Comparison of ENCODE assay signal across 31 mouse cellular contexts in the genomic region with DNA sequence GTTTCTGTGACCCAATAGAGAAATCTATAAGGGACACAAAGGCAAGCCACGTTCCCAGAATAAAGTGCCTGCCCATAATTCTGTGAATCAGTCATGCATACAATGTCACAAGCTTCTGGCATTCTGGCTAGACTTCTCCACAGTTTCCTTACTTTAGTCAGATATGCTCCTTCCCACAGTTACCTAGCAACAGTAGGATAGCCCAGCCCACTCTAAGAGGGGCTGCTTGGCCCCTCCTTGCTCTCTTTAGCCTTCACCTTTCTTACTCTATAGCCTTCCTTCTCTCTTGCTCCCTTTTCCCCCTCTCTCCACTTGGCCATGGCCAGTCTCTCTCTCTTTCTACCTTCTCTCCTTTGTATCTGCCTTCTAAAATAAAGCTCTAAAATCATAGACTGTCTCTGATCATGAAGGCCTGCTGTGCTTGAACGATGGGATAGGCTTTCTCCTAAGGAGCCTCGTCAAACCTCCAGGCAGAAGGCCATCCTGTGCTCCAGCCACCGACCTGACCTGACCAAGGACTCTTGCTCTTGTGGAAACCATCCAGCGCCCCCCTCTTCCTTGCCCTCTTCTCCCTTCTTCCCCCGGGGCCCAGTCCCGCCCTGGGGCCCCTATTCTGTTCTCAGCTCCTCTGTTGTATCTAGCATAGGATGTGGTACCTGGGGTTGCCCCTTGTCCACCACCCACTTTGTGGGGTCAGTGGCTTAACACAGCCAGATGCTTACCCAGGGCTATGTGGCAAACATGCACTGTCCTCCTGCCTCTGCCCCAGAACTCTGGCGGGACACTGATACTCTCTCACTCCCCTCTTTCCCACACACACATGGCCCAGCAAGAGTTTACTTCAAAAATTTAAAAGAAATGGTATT.
DNase-seq lines count a peak whose midpoint lies in the region; ATAC-seq lines count a peak whose summit lies in the region.
"Had no signal": no experiment of that assay in that cellular context is flagged by ENCODE, and none has a peak within 500 bp of the region (broad histone marks: within the 10 kb centered on the region; RNA-seq: fewer than 3 reads in every experiment).

No protein-coding gene starts in this region.

- no peaks in the 10 kb centered on the region for H3K36me3 ChIP-seq in forebrain, embryonic 11.5 days (ENCODE audit: control insufficient read depth, insufficient read depth, low read length)
- H3K36me3 ChIP-seq in forebrain, embryonic 15.5 days = no peaks in the 10 kb centered on the region
- H3K36me3 ChIP-seq in midbrain, embryonic 11.5 days (ENCODE audit: control insufficient read depth, insufficient read depth, low read length) = no peaks in the 10 kb centered on the region
- no peaks in the 10 kb centered on the region for H3K36me3 ChIP-seq in midbrain, embryonic 10.5 days
- no peaks in the 10 kb centered on the region for H3K36me3 ChIP-seq in forebrain, embryonic 12.5 days (replicated peaks)
- H3K36me3 ChIP-seq in intestine, embryonic 16.5 days (ENCODE audit: control insufficient read depth, insufficient read depth, low read length) = no peaks in the 10 kb centered on the region
- H3K36me3 ChIP-seq: heart, embryonic 10.5 days; heart, embryonic 15.5 days; intestine, embryonic 15.5 days had no signal

- H3K4me3 ChIP-seq in forebrain, embryonic 11.5 days (ENCODE audit: low read depth, low read length) = no peak overlapping the region
- H3K4me3 ChIP-seq in forebrain, embryonic 15.5 days = no peak overlapping the region
- H3K4me3 ChIP-seq in midbrain, embryonic 11.5 days (ENCODE audit: low read depth, low read length) = no peak overlapping the region
- H3K4me3 ChIP-seq in midbrain, embryonic 10.5 days = no peak overlapping the region
- H3K4me3 ChIP-seq in forebrain, embryonic 12.5 days (replicated peaks) = no peak overlapping the region
- no peak overlapping the region for H3K4me3 ChIP-seq in intestine, embryonic 16.5 days (ENCODE audit: low read length)
- H3K4me3 ChIP-seq: erythroblast, embryonic 14.5 days; heart, embryonic 10.5 days; heart, embryonic 15.5 days; intestine, embryonic 15.5 days had no signal

- no peaks in the 10 kb centered on the region for H3K9me3 ChIP-seq in forebrain, embryonic 11.5 days (ENCODE audit: control insufficient read depth, low read length)
- no peaks in the 10 kb centered on the region for H3K9me3 ChIP-seq in forebrain, embryonic 15.5 days
- no peaks in the 10 kb centered on the region for H3K9me3 ChIP-seq in midbrain, embryonic 11.5 days (ENCODE audit: control insufficient read depth, low read length)
- no peaks in the 10 kb centered on the region for H3K9me3 ChIP-seq in midbrain, embryonic 10.5 days (replicated peaks)
- no peaks in the 10 kb centered on the region for H3K9me3 ChIP-seq in forebrain, embryonic 12.5 days
- no peaks in the 10 kb centered on the region for H3K9me3 ChIP-seq in intestine, embryonic 16.5 days (ENCODE audit: control insufficient read depth, low read length)
- H3K9me3 ChIP-seq: heart, embryonic 10.5 days; heart, embryonic 15.5 days; intestine, embryonic 15.5 days had no signal

- ATAC-seq in forebrain, embryonic 11.5 days (replicated peaks; ENCODE audit: low FRiP score) = peak; percentile 72
- no peak for ATAC-seq in forebrain, embryonic 15.5 days (replicated peaks)
- peak; percentile 76 for ATAC-seq in midbrain, embryonic 11.5 days (ENCODE audit: low FRiP score)
- 0 out of 2 replicates have a peak, but pooled peaks have one; percentile 9 for ATAC-seq in forebrain, embryonic 12.5 days (ENCODE audit: low FRiP score)
- no peak for ATAC-seq in intestine, embryonic 16.5 days
- ATAC-seq: hindbrain, embryonic 16.5 days; intestine, embryonic 15.5 days had no signal

- H3K27me3 ChIP-seq in forebrain, embryonic 11.5 days (ENCODE audit: control insufficient read depth, insufficient read depth, low read length) = no peaks in the 10 kb centered on the region
- H3K27me3 ChIP-seq in forebrain, embryonic 15.5 days = no peaks in the 10 kb centered on the region
- H3K27me3 ChIP-seq in midbrain, embryonic 11.5 days (ENCODE audit: control insufficient read depth, insufficient read depth, low read length) = no peaks in the 10 kb centered on the region
- no peaks in the 10 kb centered on the region for H3K27me3 ChIP-seq in midbrain, embryonic 10.5 days (ENCODE audit: low read depth, poor library complexity, severe bottlenecking)
- H3K27me3 ChIP-seq in forebrain, embryonic 12.5 days = no peaks in the 10 kb centered on the region
- no peaks in the 10 kb centered on the region for H3K27me3 ChIP-seq in intestine, embryonic 16.5 days (replicated peaks; ENCODE audit: control insufficient read depth, insufficient read depth, low read length)
- H3K27me3 ChIP-seq: CH12.LX; heart, embryonic 15.5 days; intestine, embryonic 15.5 days had no signal

- no peaks in the 10 kb centered on the region for H3K4me1 ChIP-seq in forebrain, embryonic 11.5 days (replicated peaks; ENCODE audit: control insufficient read depth, insufficient read depth, low read length)
- H3K4me1 ChIP-seq in forebrain, embryonic 15.5 days = no peaks in the 10 kb centered on the region
- H3K4me1 ChIP-seq in midbrain, embryonic 11.5 days (ENCODE audit: control insufficient read depth, insufficient read depth, low read length) = no peaks in the 10 kb centered on the region
- H3K4me1 ChIP-seq in midbrain, embryonic 10.5 days = no peaks in the 10 kb centered on the region
- no peaks in the 10 kb centered on the region for H3K4me1 ChIP-seq in forebrain, embryonic 12.5 days
- no peaks in the 10 kb centered on the region for H3K4me1 ChIP-seq in intestine, embryonic 16.5 days (ENCODE audit: control insufficient read depth, insufficient read depth, low read length)
- H3K4me1 ChIP-seq: heart, embryonic 10.5 days; heart, embryonic 15.5 days; intestine, embryonic 15.5 days had no signal

- WGBS in forebrain, embryonic 11.5 days = 76% methylated on average over 8 of the region's 8 CpGs
- WGBS in forebrain, embryonic 15.5 days = 70% methylated on average over 8 of the region's 8 CpGs
- WGBS in midbrain, embryonic 11.5 days = 78% methylated on average over 8 of the region's 8 CpGs
- WGBS in midbrain, embryonic 10.5 days = 79% methylated on average over 8 of the region's 8 CpGs
- WGBS in forebrain, embryonic 12.5 days = 76% methylated on average over 8 of the region's 8 CpGs
- 85% methylated on average over 8 of the region's 8 CpGs for WGBS in intestine, embryonic 16.5 days

- no peak overlapping the region for H3K4me2 ChIP-seq in forebrain, embryonic 11.5 days (ENCODE audit: low read depth, low read length, severe bottlenecking)
- H3K4me2 ChIP-seq in forebrain, embryonic 15.5 days (replicated peaks) = no peak overlapping the region
- no peak overlapping the region for H3K4me2 ChIP-seq in midbrain, embryonic 11.5 days
- H3K4me2 ChIP-seq in forebrain, embryonic 12.5 days = no peak overlapping the region
- no peak overlapping the region for H3K4me2 ChIP-seq in intestine, embryonic 16.5 days (ENCODE audit: low read depth, low read length)
- H3K4me2 ChIP-seq: heart, embryonic 15.5 days; intestine, embryonic 15.5 days had no signal

- no peak overlapping the region for H3K27ac ChIP-seq in forebrain, embryonic 11.5 days (ENCODE audit: low read depth, low read length)
- H3K27ac ChIP-seq in forebrain, embryonic 15.5 days (replicated peaks) = no peak overlapping the region
- H3K27ac ChIP-seq in midbrain, embryonic 11.5 days (ENCODE audit: low read depth, low read length) = no peak overlapping the region
- no peak overlapping the region for H3K27ac ChIP-seq in midbrain, embryonic 10.5 days (replicated peaks)
- no peak overlapping the region for H3K27ac ChIP-seq in forebrain, embryonic 12.5 days
- no peak overlapping the region for H3K27ac ChIP-seq in intestine, embryonic 16.5 days (ENCODE audit: low read length)
- H3K27ac ChIP-seq: heart, embryonic 10.5 days; heart, embryonic 15.5 days; intestine, embryonic 15.5 days; liver, embryonic 14.5 days; macrophage; stomach, postnatal 0 days had no signal

- H3K9ac ChIP-seq in forebrain, embryonic 11.5 days (ENCODE audit: low read length) = no peak overlapping the region
- H3K9ac ChIP-seq in forebrain, embryonic 15.5 days (replicated peaks) = no peak overlapping the region
- H3K9ac ChIP-seq in midbrain, embryonic 11.5 days (ENCODE audit: low read length) = no peak overlapping the region
- no peak overlapping the region for H3K9ac ChIP-seq in forebrain, embryonic 12.5 days
- no peak overlapping the region for H3K9ac ChIP-seq in intestine, embryonic 16.5 days (ENCODE audit: low read depth, low read length)
- H3K9ac ChIP-seq: heart, embryonic 15.5 days; intestine, embryonic 15.5 days; liver, embryonic 14.5 days had no signal

- DNase-seq in cerebellum, postnatal 10 days = peak; percentile 1
- DNase-seq in cerebellum, adult 11 months = no peak
- DNase-seq in forebrain, embryonic 11.5 days (ENCODE audit: low spot score) = no peak
- no peak for DNase-seq in midbrain, embryonic 11.5 days (ENCODE audit: low spot score, missing footprints)
- no peak for DNase-seq in midbrain, embryonic 10.5 days (ENCODE audit: low spot score)
- DNase-seq: adrenal gland, adult 8-10 months; cerebellum, adult 11-12 months; cerebellum, adult 9-11 months; gastrocnemius, postnatal 25 days; heart, adult 11 months; kidney, adult 8-10 months; kidney, postnatal 14 days; layer of hippocampus, adult 9-11 months; liver; lung, adult 2 months; lung, postnatal 10 days; right cerebral cortex, postnatal 4 days; thymus, adult 18-20 months; thymus, postnatal 25 days had no signal

Comparison
In these comparisons a context has a peak if more than half of its experiments do, and no peak if none do; other contexts are left out.
1. DNase-seq: peak in cerebellum, postnatal 10 days (2 of 2); none in cerebellum, adult 11 months (single experiment), forebrain, embryonic 11.5 days (single experiment), midbrain, embryonic 11.5 days (single experiment) and midbrain, embryonic 10.5 days (single experiment).
2. ATAC-seq: peak in forebrain, embryonic 11.5 days (single experiment), midbrain, embryonic 11.5 days (single experiment) and forebrain, embryonic 12.5 days (single experiment); none in forebrain, embryonic 15.5 days (single experiment) and intestine, embryonic 16.5 days (single experiment).